Mouse (Mus musculus) lung, adult 2 months (tissue): Measurements from ENCODE around the gene Atp5e. TPM values are rescaled to one million over a fixed set of nuclear protein-coding genes. Genes with fewer than 3 reads are reported as not detected.

Experiments
- DNase-seq: peaks from one replicate; pipeline ENCODE4 v3.0.0; 2022
- H3K4me1 ChIP-seq: fragments of 200-500 bp; 2 replicates; pipeline ENCODE4 v1.6.1; 2011; ENCODE audit warnings: low read length; ENCODE audit not compliant: control insufficient read depth, insufficient read depth
- H3K4me3 ChIP-seq: fragments of 200-500 bp; replicated peaks from 2 replicates; pipeline ENCODE3; 2011; ENCODE audit warnings: low read depth, mild to moderate bottlenecking, control low read depth, low read length; ENCODE audit errors: extremely low read depth
- CTCF ChIP-seq: fragments of 200-500 bp; IDR thresholded peaks from 2 replicates; pipeline ENCODE4 v1.5.1; 2011; ENCODE audit warnings: mild to moderate bottlenecking, low read length, control low read depth; ENCODE audit not compliant: insufficient read depth
- POLR2A ChIP-seq: fragments of 200-500 bp; IDR thresholded peaks from 2 replicates; pipeline ENCODE4 v1.6.1; 2011; ENCODE audit warnings: low read depth, mild to moderate bottlenecking, control low read depth, low read length, borderline replicate concordance; ENCODE audit errors: extremely low read depth
- WGBS: fragments of 180-500 bp; shearing (Covaris S2); methylation state at CpG from one replicate; pipeline ENCODE4 v1.1.7; 2018; 5-methylcytosine and 5-hydroxymethylcytosine counted together
- polyA plus RNA-seq: library from polyadenylated mRNA; depleted of rRNA; stranded (reverse); fragments of >200 nt; gene quantifications from 2 replicates; pipeline ENCODE4 v1.2.3, GENCODE M21; 2012

The Atp5e gene
- polyA plus RNA-seq, 1 experiment, result 238 TPM

GRCm38 (mm10) chr2:174478746-174479145 lies 14.8 kb upstream of the Atp5e start:
- WGBS, result 64% methylated on average over 5 of the region's 5 CpGs
- TF ChIP-seq POLR2A, result no peak
- TF ChIP-seq CTCF, result no peak
- no peak for DNase-seq
- Histone ChIP-seq H3K4me3 (no peak overlapping the region), H3K4me1 (no peaks in the 10 kb centered on the region)

- no peaks in the 10 kb centered on the region for H3K4me1 ChIP-seq
- WGBS, result 59% methylated on average over 3 of the region's 3 CpGs
- no peak for DNase-seq
- TF ChIP-seq POLR2A (no peak), CTCF (no peak)
- no peak overlapping the region for H3K4me3 ChIP-seq
Measured at GRCm38 (mm10) chr2:174477543-174478319, 13.8 kb upstream of the Atp5e start.

GRCm38 (mm10) chr2:174473550-174473927 lies 9.6 kb upstream of the Atp5e start:
- no peak overlapping the region for H3K4me3 ChIP-seq
- peaks cover 10% of the 10 kb centered on the region for H3K4me1 ChIP-seq
- DNase-seq, result no peak
- TF ChIP-seq POLR2A (no peak), CTCF (no peak)
- 70% methylated on average over 5 of the region's 5 CpGs for WGBS

DNA sequence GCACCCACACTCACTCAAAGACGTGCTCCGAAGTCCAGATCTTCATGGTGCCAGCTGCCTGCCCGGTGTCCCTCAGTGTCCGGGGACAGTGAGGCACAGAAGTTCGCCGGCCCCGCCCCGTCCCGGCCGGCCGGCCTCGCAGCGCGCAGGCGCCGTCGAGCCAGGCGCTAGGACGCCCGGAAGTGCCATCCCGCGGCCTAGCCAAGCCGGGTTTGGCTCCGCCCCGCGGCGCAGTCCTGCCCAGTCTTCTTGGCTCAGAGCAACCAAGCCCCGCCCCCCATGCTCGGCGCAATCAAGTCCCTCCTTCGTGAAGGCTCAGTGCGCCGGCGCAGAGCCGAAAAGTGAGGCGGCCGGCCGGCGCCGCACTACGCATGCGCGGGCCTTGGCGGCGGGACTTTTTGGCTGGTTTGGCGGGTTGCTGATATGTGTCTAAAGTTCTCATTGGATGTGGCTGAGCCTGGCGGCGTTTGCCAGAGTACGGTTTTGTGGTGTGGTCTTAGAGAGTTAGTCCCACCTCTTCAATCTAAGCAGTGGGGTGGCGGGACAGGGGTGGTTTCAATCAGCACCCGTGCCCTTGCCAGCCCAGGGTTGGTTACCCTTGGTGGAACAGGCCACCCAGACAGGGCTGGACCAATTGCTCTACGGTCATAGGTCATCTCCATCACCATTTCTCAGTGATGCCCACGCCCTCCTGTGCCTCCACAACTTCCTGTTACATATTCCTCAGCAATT lies 9.1 kb upstream of the Atp5e start, which contains the start of gene Prelid3b:
Gene Prelid3b, minus strand, starts transcription at position 264 of the 732 bp plus-strand sequence.
- DNase-seq, result peak; percentile 99
- TF ChIP-seq CTCF (no peak), POLR2A (peak; percentile 75)
- Histone ChIP-seq H3K4me1 (peaks cover 10% of the 10 kb centered on the region), H3K4me3 (peak within 1 kb of the TSS; percentile 85)
- WGBS, result under 1% methylated on average over 53 of the region's 53 CpGs

- TF ChIP-seq POLR2A (no peak), CTCF (no peak)
- peaks cover 10% of the 10 kb centered on the region for H3K4me1 ChIP-seq
- WGBS, result 7% methylated on average over 30 of the region's 30 CpGs
- no peak for DNase-seq
- H3K4me3 ChIP-seq, result peak overlapping the region; percentile 85
Measured at GRCm38 (mm10) chr2:174472407-174472806, 8.5 kb upstream of the Atp5e start.

- TF ChIP-seq CTCF (no peak), POLR2A (no peak)
- no peak for DNase-seq
- 84% methylated on average over 7 of the region's 7 CpGs for WGBS
- no peak overlapping the region for H3K4me3 ChIP-seq
- H3K4me1 ChIP-seq, result peaks cover 10% of the 10 kb centered on the region
Measured at GRCm38 (mm10) chr2:174470786-174471405, 7.0 kb upstream of the Atp5e start.

DNA sequence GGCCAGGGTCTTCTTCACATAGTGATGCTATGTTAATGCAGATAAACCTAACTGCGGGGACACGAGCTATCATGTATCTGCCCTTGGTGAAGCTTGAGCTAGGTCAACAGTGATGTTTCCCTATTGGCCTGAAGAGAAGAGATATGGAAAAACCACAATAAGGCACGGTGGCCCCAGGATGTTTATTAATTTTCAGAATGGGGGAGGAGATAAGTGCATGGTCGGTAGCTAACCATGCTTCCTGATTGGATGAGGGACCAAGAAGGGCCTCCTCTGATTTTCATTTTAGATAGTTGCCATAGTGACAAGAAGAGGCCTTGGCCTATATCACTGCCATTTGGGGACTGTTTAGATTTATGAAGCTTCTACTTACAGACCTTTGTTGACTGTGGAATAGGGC lies 6.4 kb upstream of the Atp5e start:
- TF ChIP-seq POLR2A, result no peak
- TF ChIP-seq CTCF, result no peak
- no peak overlapping the region for H3K4me3 ChIP-seq
- WGBS, result 57% methylated on average over 4 of the region's 4 CpGs
- no peak for DNase-seq
- peaks cover 10% of the 10 kb centered on the region for H3K4me1 ChIP-seq

GRCm38 (mm10) chr2:174463370-174463769 lies 535 bp downstream of the Atp5e start:
- TF ChIP-seq POLR2A (no peak), CTCF (no peak)
- 28% methylated on average over 10 of the region's 10 CpGs for WGBS

GRCm38 (mm10) chr2:174459365-174459764 lies 4.5 kb downstream of the Atp5e start:
- TF ChIP-seq POLR2A, result no peak
- TF ChIP-seq CTCF, result no peak
- 63% methylated on average over 2 of the region's 2 CpGs for WGBS
- no peak for DNase-seq
- no peaks in the 10 kb centered on the region; the same call in 1 of the 2 replicates for H3K4me1 ChIP-seq
- no peak overlapping the region for H3K4me3 ChIP-seq

More at GRCm38 (mm10) chr2:174463370-174463769, 535 bp downstream of the Atp5e start:
- no peak for DNase-seq
- Histone ChIP-seq H3K4me1 (no peaks in the 10 kb centered on the region; the same call in 1 of the 2 replicates), H3K4me3 (peak overlapping the region; percentile 99)

DNA sequence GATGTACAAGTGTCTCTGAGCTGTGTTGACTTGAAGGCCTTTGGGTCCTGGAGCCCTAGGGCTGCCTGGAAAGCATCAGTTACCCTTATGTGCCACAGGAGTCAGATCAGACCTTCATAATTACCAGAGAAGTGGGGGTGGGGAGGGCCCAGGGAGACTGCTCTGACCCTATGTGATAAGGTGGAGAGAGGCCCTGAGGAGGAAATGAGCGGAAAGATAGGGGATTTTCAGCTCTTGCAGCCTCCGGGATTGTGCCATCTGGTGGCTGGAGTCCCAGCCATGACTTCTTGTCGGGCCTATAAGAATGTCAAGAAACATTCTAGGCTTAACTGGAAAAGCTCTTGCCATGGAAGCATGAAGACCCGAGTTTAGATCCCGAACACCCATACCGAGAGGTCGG lies 10.2 kb downstream of the Atp5e start:
- 72% methylated on average over 7 of the region's 7 CpGs for WGBS
- DNase-seq, result no peak
- no peak overlapping the region for H3K4me3 ChIP-seq
- no peaks in the 10 kb centered on the region for H3K4me1 ChIP-seq
- TF ChIP-seq CTCF (peak; percentile 39; the same call in 1 of the 2 replicates), POLR2A (no peak)
